Mouse (Mus musculus) megakaryocyte, embryonic 14.5 days (primary cell): Measurements from ENCODE around the gene Ube3c.

Experiments used
- FLI1 ChIP-seq: IDR thresholded peaks from 2 replicates; pipeline ENCODE4 v1.6.1; 2012; ENCODE audit warnings: low read length, inconsistent platforms, mixed read lengths
- GATA1 ChIP-seq: IDR thresholded peaks from 3 replicates; pipeline ENCODE4 v1.6.1; 2012; ENCODE audit warnings: mixed read lengths, low read length, inconsistent platforms, borderline replicate concordance

- TF ChIP-seq GATA1 (no peak), FLI1 (no peak)
Observed at GRCm38 (mm10) chr5:29674305-29674704, 105.3 kb downstream of the Ube3c start.
